Mouse (Mus musculus) myocyte (in vitro differentiated cells): Measurements from ENCODE around the gene 1700023F06Rik. TPM values are rescaled to one million over a fixed set of nuclear protein-coding genes. Genes with fewer than 3 reads are reported as not detected.

Experiments used
- H3K27me3 ChIP-seq: one replicate; pipeline ENCODE4 v1.6.1; 2011; ENCODE audit not compliant: control insufficient read depth, insufficient read depth, insufficient read length
- H3K36me3 ChIP-seq: one replicate; pipeline ENCODE4 v1.6.1; 2011; ENCODE audit not compliant: control insufficient read depth, insufficient read depth
- H3K4me2 ChIP-seq: one replicate; pipeline ENCODE4 v1.6.1; 2011; ENCODE audit warnings: low read depth, control low read depth
- H3K4me3 ChIP-seq: one replicate; pipeline ENCODE4 v1.5.1; 2011; ENCODE audit warnings: mild to moderate bottlenecking, control low read depth, moderate library complexity
- H3K79me2 ChIP-seq: one replicate; pipeline ENCODE4 v1.6.1; 2011; ENCODE audit not compliant: control insufficient read depth, insufficient read depth
- H3ac ChIP-seq: one replicate; pipeline ENCODE4 v1.6.1; 2011; ENCODE audit not compliant: control insufficient read depth, insufficient read length
- CEBPB ChIP-seq: IDR thresholded peaks from 2 replicates; pipeline ENCODE4 v1.6.1; 2011; ENCODE audit warnings: mild to moderate bottlenecking, moderate library complexity; ENCODE audit not compliant: poor library complexity, insufficient read depth, severe bottlenecking
- E2F4 ChIP-seq: IDR thresholded peaks from one replicate; pipeline ENCODE4 v1.6.1; 2011; ENCODE audit warnings: mild to moderate bottlenecking, control low read depth, moderate library complexity; ENCODE audit not compliant: insufficient read depth
- MAX ChIP-seq: IDR thresholded peaks from one replicate; pipeline ENCODE4 v1.6.1; 2011; ENCODE audit warnings: low read depth, mild to moderate bottlenecking, control low read depth
- MYOD1 ChIP-seq, 3 experiments: IDR thresholded peaks; one replicate each; pipeline ENCODE4 v1.6.1; 2011; ENCODE audit warnings: control low read depth in 2 of 3, low read depth in 2 of 3, mild to moderate bottlenecking in 2 of 3, moderate library complexity in 1 of 3; ENCODE audit not compliant: insufficient read length in 2 of 3, control insufficient read depth in 1 of 3
- MYOG ChIP-seq, 3 experiments: IDR thresholded peaks; one replicate each; pipeline ENCODE4 v1.6.1; 2011; ENCODE audit warnings: control low read depth in 2 of 3, low read depth in 2 of 3, mild to moderate bottlenecking in 2 of 3; ENCODE audit not compliant: insufficient read length in 2 of 3, control insufficient read depth in 1 of 3, insufficient read depth in 1 of 3
- POLR2A ChIP-seq: IDR thresholded peaks from one replicate; pipeline ENCODE4 v1.6.1; 2011; ENCODE audit warnings: low read depth, mild to moderate bottlenecking, control low read depth, moderate library complexity; ENCODE audit not compliant: insufficient read length
- POLR2AphosphoS2 ChIP-seq: IDR thresholded peaks from one replicate; pipeline ENCODE4 v1.6.1; 2011; ENCODE audit warnings: low read depth, control low read depth; ENCODE audit not compliant: insufficient read length
- REST ChIP-seq: IDR thresholded peaks from one replicate; pipeline ENCODE4 v1.6.1; 2011; ENCODE audit warnings: mild to moderate bottlenecking, control low read depth, moderate library complexity; ENCODE audit not compliant: insufficient read depth, insufficient read length
- SRF ChIP-seq: IDR thresholded peaks from one replicate; pipeline ENCODE4 v1.6.1; 2011; ENCODE audit warnings: low read depth; ENCODE audit not compliant: control insufficient read depth, insufficient read length
- TCF12 ChIP-seq: IDR thresholded peaks from one replicate; pipeline ENCODE4 v1.6.1; 2011; ENCODE audit warnings: mild to moderate bottlenecking, control low read depth; ENCODE audit not compliant: poor library complexity, insufficient read depth, severe bottlenecking
- TCF3 ChIP-seq: IDR thresholded peaks from one replicate; pipeline ENCODE4 v1.6.1; 2011; ENCODE audit warnings: low read depth, control low read depth; ENCODE audit not compliant: insufficient read length
- USF1 ChIP-seq: IDR thresholded peaks from one replicate; pipeline ENCODE4 v1.6.1; 2011; ENCODE audit warnings: low read depth, mild to moderate bottlenecking, control low read depth, moderate library complexity
- polyA plus RNA-seq: library from polyadenylated mRNA; unstranded; fragments of >200 nt; fragmentation: generic; extraction: Trizol; gene quantifications from one replicate; pipeline ENCODE4 v1.2.1, GENCODE M21; 2012; ENCODE audit warnings: missing spikeins

Gene 1700023F06Rik
- polyA plus RNA-seq, 1 experiment, result not detected

DNA sequence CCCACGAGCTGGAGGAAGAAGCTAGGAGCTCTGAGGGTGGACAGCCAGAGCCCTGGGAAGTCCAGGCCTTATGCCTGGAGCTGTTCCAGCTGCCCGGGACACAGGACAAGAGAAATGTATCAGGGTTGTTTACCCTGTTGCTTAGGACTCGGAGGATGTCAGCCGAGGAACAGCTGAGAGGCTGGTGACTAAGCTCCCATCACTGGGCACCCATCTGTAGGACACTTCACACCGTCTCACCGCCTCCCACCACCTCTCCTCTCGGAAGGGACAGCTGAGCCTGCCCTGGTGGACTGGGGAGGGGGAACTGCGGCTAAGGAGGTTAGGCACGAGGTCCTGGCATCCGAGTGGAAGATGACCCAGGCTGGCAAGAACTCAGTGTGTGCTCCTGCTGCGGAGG, 27.3 kb upstream of the 1700023F06Rik start:
- peaks cover 32% of the 10 kb centered on the region for H3K36me3 ChIP-seq
- no peak overlapping the region for H3K4me3 ChIP-seq
- peak; percentile 92 for TF ChIP-seq TCF12
- peak; percentile 97 to 100 (median 98) for TF ChIP-seq MYOG (IDR thresholded peaks at IDR 0.05; ENCODE audit: control insufficient read depth in 1 of 3, insufficient read depth in 1 of 3, insufficient read length in 2 of 3, low read depth in 2 of 3)
- no peak for TF ChIP-seq USF1
- no peak for TF ChIP-seq POLR2AphosphoS2
- TF ChIP-seq SRF, result peak; percentile 49
- peak; percentile 44 for TF ChIP-seq POLR2A
- TF ChIP-seq REST, result no peak
- TF ChIP-seq CEBPB, result no peak
- TF ChIP-seq TCF3, result peak; percentile 93
- TF ChIP-seq MAX, result no peak
- no peak for TF ChIP-seq E2F4
- peak; percentile 92 to 100 (median 98) for TF ChIP-seq MYOD1 (IDR thresholded peaks at IDR 0.05; ENCODE audit: control insufficient read depth in 1 of 3, insufficient read length in 2 of 3, low read depth in 2 of 3)
- no peaks in the 10 kb centered on the region for H3K27me3 ChIP-seq
- peak overlapping the region; percentile 25 for H3K4me2 ChIP-seq
- H3ac ChIP-seq, result no peak overlapping the region
- no peaks in the 10 kb centered on the region for H3K79me2 ChIP-seq

- peaks cover 39% of the 10 kb centered on the region for H3K36me3 ChIP-seq
- H3ac ChIP-seq, result no peak overlapping the region
- TF ChIP-seq MYOD1 (IDR thresholded peaks at IDR 0.05; ENCODE audit: control insufficient read depth in 1 of 3, insufficient read length in 2 of 3, low read depth in 2 of 3), result peak in 2 of 3 experiments; percentile 41 to 70
- no peak for TF ChIP-seq POLR2A
- no peak for TF ChIP-seq E2F4
- TF ChIP-seq MAX, result no peak
- peak in 2 of 3 experiments; percentile 60 to 90 for TF ChIP-seq MYOG (IDR thresholded peaks at IDR 0.05; ENCODE audit: control insufficient read depth in 1 of 3, insufficient read depth in 1 of 3, insufficient read length in 2 of 3, low read depth in 2 of 3)
- no peak for TF ChIP-seq USF1
- no peak for TF ChIP-seq REST
- TF ChIP-seq TCF3, result no peak
- TF ChIP-seq SRF, result no peak
- no peak for TF ChIP-seq CEBPB
- no peak for TF ChIP-seq POLR2AphosphoS2
- peak; percentile 75 for TF ChIP-seq TCF12
- no peaks in the 10 kb centered on the region for H3K79me2 ChIP-seq
- H3K4me3 ChIP-seq, result no peak overlapping the region
- H3K4me2 ChIP-seq, result peak overlapping the region; percentile 1
- no peaks in the 10 kb centered on the region for H3K27me3 ChIP-seq
Observed at GRCm38 (mm10) chr11:103234447-103234846, 26.1 kb upstream of the 1700023F06Rik start.

DNA sequence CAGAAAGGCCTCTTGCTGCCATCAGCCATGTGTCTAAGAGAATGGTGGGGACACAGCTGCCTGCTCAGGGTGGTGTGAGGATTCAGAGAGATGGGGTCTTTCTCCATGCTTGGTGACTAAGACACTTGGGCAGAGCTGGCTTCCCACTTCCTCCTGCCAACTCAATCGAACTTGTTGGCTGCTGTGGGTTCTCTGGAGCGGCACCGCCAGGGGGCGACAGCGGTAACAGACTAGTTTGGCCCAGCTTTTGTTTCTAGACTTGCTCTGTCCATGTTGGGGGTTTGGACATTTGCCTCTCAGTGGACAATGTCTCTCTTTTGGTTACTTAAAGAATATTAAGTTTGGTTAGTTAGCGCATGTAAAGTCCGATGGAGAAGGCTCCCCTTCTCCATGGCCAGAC, 24.6 kb upstream of the 1700023F06Rik start:
- H3K36me3 ChIP-seq, result peaks cover 46% of the 10 kb centered on the region

GRCm38 (mm10) chr11:103231367-103231766, 23.0 kb upstream of the 1700023F06Rik start:
- Histone ChIP-seq H3K36me3 (peaks cover 47% of the 10 kb centered on the region), H3ac (no peak overlapping the region)
- TF ChIP-seq TCF3 (no peak), POLR2AphosphoS2 (no peak), TCF12 (no peak), MAX (no peak), E2F4 (no peak), POLR2A (no peak)

More for the DNA sequence above, 24.6 kb upstream of the 1700023F06Rik start:
- H3K27me3 ChIP-seq, result no peaks in the 10 kb centered on the region
- no peaks in the 10 kb centered on the region for H3K79me2 ChIP-seq
- peak in 1 of 3 experiments; percentile 7 for TF ChIP-seq MYOG (IDR thresholded peaks at IDR 0.05; ENCODE audit: control insufficient read depth in 1 of 3, insufficient read depth in 1 of 3, insufficient read length in 2 of 3, low read depth in 2 of 3)
- peak in 1 of 3 experiments; percentile 4 for TF ChIP-seq MYOD1 (IDR thresholded peaks at IDR 0.05; ENCODE audit: control insufficient read depth in 1 of 3, insufficient read length in 2 of 3, low read depth in 2 of 3)
- TF ChIP-seq REST, result no peak
- no peak overlapping the region for H3K4me2 ChIP-seq
- H3ac ChIP-seq, result no peak overlapping the region
- no peak overlapping the region for H3K4me3 ChIP-seq

GRCm38 (mm10) chr11:103230626-103231025, 22.3 kb upstream of the 1700023F06Rik start:
- Histone ChIP-seq H3K4me3 (no peak overlapping the region), H3ac (no peak overlapping the region), H3K79me2 (no peaks in the 10 kb centered on the region), H3K4me2 (no peak overlapping the region), H3K36me3 (peaks cover 55% of the 10 kb centered on the region), H3K27me3 (no peaks in the 10 kb centered on the region)
- TF ChIP-seq USF1, result no peak
- TF ChIP-seq POLR2A, result no peak
- no peak for TF ChIP-seq TCF12
- TF ChIP-seq SRF, result no peak
- no peak for TF ChIP-seq E2F4
- TF ChIP-seq POLR2AphosphoS2, result no peak
- TF ChIP-seq TCF3, result no peak
- no peak for TF ChIP-seq MYOG (IDR thresholded peaks at IDR 0.05; ENCODE audit: control insufficient read depth in 1 of 3, insufficient read depth in 1 of 3, insufficient read length in 2 of 3, low read depth in 2 of 3)
- TF ChIP-seq MYOD1 (IDR thresholded peaks at IDR 0.05; ENCODE audit: control insufficient read depth in 1 of 3, insufficient read length in 2 of 3, low read depth in 2 of 3), result no peak
- TF ChIP-seq REST, result no peak
- TF ChIP-seq MAX, result no peak
- no peak for TF ChIP-seq CEBPB

More at GRCm38 (mm10) chr11:103231367-103231766, 23.0 kb upstream of the 1700023F06Rik start:
- no peak overlapping the region for H3K4me2 ChIP-seq
- H3K27me3 ChIP-seq, result no peaks in the 10 kb centered on the region
- H3K79me2 ChIP-seq, result no peaks in the 10 kb centered on the region
- H3K4me3 ChIP-seq, result no peak overlapping the region
